Mouse (Mus musculus) cerebellum, postnatal 4 days (tissue): ENCODE measurements around the gene Gm43720.
A peak's percentile ranks its signal among the peaks of the same experiment; 100 is the strongest.

Experiments used
- DNase-seq, 2 experiments: peaks; one replicate each; pipeline ENCODE4 v3.0.0; 2022; ENCODE audit warnings: low spot score in 2 of 2, mixed read lengths in 1 of 2

The Gm43720 gene

DNA sequence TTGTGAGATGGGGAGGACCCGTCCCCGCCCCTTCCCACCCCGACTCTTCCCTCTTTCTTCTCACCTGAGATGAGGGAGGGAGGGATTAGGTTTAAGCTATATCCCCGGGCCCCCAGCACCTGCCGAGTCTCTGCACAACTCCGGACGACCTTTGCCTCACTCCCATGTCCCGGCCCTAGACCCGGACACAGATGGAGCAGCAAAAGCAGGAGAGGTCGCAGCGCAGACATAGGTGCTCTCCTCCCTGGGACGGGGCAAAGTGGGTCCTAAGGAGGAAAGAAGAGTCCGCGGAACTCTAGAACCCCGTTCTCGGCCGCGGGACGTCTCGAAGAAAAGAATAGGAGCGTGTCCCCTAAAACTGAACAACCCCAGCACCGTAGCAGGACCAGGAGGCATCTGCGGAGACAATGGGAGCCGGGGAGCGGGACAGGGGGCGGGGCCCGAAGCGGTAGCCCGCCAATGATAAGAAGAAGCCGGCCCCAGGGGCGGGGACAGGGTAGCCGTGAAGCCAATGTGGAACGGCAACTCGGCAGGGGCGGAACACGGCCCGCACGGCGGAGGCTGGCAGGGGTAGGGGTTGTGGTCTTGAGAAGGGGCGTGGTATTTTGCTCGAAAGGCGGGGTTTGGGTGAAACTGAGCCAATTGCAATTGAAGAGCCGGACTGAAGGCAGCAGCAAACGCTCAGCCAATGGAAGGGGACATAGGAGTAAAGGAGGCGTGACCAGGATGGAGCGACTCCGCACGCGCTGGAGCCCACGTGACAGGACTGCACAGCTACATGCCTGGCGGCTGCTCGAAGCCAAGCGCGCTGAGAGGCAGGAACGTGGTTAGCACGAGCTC, at the start of gene Gm43720, which contains the start of the genes Gpc2 and Stag3:
Gene Gm43720 (minus strand): TSS at position 374 of the 840 bp plus-strand sequence.
Gene Gpc2 (minus strand): TSS at position 421 of the 840 bp plus-strand sequence.
Gene Stag3 (plus strand): TSS at position 656 of the 840 bp plus-strand sequence.
- DNase-seq, result peak; percentile 83 to 93

DNA sequence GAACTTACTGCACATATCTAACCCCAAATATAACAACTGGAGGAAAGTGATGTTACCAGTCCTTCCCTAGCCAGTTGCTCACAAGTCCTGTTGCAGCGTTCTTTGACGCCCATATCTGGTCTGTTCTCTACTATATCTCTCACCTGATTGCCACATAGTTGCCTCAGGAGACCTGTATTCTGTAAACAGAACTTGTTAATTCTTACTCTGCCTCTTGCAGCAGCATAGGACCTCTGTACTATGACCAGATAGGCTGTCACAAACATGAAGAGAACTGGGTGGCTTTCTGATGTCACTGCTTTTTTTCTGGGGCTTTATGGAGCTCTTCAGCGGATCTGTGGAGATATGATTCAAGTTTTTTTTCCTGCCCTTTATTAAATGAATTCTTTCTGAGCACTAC, 33.0 kb upstream of the Gm43720 start:
- DNase-seq, result no peak

DNA sequence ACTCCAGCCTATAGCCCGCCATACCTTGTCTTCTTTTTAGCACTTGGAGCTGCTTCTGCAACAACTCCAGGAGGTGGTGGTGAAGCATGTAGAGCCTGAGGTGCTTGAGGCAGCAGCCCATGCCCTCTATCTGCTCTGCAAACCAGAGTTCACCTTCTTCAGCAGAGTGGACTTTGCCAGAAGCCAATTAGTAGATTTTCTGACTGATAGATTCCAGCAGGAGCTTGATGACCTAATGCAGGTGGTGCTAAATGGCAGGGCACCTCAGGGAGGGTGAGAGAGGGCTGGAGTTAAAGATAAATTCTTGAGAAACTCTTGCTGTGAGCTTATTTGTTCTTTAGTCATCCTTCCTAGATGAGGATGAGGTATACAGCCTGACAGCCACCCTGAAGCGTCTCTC, 19.9 kb upstream of the Gm43720 start:
- DNase-seq, result no peak

DNA sequence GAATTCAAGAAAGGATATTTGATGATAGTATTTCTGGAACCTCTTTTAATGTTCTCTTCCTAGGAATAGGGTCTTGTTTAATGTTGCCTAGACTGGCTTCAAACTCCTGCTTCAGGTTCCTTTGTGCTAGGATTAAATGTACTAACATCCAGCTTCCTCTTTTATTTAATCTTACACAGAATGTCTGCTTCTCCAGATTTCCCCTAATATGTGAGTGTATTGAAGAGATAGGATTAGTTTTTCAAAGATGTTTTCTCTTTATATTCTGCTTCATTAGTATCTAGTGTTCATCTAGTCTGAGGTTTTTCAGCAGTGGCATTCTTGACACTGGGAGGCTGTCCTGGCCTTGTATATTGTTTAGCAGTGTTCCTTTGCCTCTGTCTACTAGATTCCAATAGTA, 14.4 kb upstream of the Gm43720 start:
- DNase-seq, result no peak

DNA sequence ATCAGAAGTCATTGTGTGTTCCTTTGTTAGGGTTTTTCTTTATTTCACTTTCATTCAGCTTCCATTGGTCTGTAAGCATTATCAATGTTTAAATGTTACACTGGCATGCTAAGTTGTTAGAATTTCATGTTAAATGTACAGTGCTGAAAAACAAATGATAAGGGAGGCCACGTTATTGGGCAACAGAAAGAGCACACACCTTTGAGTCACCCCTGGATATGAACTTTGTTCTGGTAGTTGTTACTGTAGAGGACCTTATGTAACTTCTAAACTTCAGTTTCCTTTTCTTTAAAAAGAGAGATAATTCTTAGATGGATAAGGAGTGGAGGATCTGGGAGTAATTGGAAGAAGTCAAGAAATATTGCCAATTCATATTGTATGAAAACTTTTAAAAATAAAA, 11.9 kb upstream of the Gm43720 start:
- no peak for DNase-seq

DNA sequence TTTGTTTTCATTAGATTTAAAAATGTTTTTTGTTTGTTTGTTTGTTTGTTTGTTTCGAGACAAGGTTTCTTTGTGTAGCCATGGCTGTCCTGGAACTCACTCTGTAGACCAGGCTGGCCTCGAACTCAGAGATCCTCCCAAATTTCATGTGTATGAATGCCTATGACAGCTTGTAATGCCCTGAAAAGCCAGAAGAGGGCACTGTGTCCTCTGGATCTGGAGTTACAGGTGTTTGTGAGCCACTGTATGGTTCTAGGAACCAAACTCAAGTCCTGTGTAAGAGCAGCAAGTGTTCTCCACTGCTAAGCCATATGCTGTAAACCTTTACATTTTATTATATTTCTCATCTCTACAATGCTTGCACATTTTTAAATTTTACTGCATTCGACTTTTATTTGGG, 8.1 kb upstream of the Gm43720 start:
- no peak for DNase-seq

DNA sequence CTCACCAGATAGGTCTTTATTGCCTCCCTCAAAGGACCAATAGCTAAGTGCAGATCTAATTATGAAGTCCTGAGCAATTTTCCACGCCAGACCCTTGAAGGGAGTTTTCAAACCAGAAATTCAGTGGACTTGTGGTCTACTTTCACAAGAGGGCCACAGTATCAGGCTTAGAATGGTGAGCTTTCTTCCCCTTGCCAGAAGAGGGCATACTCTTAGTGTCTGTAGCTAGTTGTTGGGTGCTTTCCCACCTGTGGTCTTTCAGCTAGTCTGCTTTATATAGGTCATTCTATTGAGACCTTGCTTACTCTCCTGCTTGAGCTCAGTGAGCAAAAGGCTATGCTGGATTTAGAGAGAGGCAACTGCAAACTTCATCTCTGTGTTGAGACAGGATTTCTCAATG, 3.8 kb upstream of the Gm43720 start:
- no peak for DNase-seq

DNA sequence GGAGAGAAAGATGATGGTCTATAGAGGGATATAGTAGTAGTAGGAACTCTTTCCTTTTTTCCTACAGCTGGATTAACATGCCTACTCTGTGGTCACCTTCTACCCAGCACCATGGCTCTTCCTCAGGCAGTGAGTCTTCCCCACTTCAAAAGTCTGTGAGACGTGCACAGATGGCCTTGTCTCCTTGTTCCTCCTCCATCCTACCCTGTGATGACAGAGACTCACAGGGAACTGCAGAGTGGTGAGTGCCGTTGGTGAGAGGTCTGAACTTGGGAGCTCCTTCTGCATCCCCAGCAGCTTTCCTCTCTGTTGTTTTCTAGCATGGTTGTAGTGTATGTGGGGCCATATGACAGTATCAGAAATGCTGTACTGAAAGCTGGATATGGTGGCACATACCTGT, 2.0 kb upstream of the Gm43720 start:
- no peak for DNase-seq

DNA sequence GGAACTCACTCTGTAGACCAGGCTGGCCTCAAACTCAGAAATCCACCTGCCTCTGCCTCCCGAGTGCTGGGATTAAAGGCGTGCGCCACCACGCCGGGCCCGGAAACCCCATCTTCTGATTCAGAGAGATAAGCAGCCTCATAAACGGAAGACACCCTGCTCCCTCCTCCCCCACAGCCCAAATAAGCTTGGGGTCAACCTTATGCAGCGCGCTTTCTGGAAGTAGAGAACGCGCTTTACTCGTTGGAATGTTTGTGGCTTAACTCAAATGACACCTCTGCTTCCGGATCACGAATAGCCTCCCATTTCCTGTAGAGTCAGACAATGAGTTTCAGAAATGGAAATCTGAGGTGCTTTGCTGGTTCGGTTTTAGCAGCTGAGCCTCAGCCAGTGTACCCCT, 1.1 kb upstream of the Gm43720 start:
- DNase-seq, result no peak

DNA sequence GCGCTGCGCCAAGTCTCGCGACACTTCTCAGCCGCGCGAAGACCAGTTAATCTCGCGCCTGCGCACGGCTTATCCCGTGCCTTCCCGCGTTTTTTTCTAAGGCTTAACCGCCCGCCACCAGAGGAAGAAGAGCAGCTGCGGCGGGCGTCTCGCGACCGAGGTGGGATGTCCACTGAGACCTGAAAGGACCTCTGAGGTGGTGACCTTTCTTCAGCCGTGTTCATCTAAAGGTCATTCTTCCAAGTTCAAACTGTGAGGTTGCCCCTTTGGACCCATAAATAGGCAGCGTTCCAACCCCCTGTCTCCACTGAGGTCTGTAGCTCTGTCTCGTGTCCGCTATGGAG, 639 bp upstream of the Gm43720 start:
- DNase-seq, result no peak

DNA sequence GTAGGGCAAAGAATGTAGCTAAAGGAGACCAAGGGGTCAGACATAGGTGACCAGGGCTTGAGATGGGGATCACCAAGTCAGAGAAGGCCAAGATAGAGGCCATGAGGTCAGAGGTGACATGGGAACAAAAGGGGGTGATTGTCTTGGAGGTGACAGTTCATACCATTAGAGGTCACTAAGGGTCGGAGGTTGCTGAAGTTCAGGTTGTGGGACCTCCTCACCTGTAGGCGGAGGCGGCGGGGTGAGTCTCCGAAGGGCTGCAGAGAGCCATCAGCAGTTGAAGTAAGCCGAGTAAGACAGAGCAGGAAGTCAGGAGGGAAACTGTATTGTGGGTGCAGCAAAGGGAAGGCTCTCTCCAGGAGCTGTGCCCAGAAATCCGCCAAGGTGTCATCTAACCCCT, 1.8 kb downstream of the Gm43720 start:
- no peak for DNase-seq

DNA sequence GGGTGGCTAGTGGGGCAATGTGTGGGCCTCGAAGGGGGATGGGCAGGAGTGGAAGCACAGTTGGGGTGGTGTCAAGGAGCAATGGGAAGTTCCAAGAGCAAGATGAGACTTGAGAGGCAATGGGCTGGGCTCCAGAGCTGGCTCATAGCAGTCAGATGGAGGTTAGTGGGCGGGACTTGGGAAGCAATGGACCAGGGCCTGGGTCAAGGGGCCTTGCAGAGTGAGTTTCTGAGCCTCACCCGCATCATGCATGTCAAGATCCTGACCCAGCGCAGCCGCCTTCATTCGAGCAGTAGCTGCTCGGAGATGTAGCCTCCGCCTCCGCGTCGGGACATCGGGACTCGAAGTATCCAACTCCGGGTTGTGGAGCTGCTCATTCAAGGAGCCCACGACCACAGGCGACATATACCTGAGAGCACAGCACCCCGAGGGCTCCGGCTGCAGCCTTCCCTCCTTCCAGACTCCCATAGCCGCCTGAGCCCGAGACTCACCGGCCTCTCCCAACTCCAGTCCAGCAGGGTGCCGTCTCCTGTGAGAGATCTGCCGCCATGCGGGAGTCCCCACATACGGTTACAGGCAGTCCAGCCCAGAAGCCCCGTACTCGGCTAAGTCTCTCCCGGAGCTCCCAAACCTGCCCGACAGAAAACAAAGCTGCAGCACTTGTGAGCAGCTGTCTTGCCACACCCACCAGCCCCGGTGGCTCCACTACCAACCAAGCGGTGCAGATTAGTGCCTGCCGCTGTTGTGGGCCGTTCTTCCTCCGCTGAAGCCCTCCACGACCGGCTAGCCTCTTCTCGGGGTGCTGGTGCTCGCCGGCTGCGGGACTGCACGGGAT, 4.3 kb downstream of the Gm43720 start:
- no peak for DNase-seq

DNA sequence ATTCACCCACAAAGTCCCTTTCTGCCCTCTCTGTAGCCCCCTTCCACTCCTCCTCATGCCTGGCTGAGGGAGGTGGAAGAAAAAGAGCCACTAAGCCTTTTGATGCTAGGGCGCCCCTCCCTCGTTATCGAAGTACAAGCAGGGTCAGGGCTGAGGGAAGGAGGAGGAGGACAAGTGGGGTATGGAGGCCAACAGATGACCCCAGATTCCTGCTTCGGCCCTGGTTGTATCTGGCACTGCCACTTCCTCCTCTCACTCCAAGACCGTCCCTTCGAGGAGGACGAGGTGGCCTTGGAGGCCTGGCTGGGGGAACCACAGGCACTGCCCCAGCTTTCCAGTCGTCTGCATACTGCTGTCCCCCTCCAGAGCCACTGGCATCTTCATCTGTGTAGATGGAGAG, 5.6 kb downstream of the Gm43720 start:
- DNase-seq, result no peak

DNA sequence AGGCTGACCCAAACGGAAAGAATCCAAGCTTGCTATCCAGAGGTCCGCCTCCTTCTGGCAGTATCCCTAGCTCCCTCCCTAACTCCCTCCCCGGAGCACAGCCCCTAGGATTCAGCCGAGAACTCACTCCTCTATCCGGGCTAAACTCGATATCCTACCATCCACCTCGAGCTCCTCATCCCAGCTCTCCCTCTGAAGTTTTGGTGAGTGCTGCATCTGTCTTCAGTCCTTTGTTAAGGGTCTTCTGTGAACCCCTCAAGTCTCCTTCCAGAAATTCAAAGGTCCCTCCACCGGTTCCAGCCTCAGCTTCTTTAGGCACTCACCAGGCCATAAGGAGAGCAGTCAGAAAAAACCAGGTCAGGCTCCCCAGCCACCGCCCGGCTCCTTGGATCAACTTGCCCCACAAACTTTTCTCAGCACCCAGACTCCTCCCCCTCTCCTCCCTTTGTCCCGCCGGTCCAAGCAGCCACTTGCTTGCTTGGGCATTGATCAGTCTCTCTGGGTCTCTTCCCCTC, 7.3 kb downstream of the Gm43720 start, which contains the start of gene Gal3st4:
Gene Gal3st4 (minus strand): TSS at position 432 of the 515 bp plus-strand sequence.
- DNase-seq, result no peak

DNA sequence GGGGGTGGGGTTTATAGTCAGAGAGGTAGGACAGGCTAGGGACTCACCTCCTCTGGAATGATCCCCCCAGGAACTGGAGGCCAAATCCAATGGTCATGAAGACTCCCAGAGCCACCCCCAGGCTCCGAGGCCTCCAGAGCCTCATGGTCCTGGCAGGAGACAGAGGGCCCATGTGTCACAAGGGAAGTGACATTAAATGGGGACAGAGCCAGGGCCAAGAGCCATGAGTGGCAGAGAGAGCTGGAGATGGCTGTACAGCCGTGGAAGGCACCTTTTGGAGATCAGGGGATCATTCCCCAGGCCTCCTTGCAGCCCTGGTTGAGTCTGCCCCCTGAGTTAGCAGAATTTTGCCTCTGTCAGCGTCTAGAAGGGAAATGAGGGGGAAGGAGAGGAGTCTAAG, 8.5 kb downstream of the Gm43720 start:
- no peak for DNase-seq

DNA sequence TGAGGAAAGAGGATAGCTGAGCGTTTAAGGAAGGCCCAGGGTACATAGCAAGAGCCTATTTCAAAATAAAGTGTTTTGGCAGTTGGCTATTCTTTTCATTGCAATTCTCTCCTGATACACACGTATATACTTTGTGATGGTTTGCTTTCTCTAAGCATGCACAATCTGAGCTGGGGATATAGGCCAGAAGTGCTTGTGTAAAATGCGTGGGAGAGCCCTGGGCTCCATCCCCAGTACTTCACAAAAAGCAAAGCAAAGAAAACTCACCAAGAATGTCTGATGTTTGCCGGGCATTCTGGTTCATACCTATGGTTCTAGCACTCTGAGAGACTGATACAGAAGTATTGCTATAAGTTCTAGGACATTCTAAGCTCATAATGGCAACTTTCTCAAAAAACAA, 10.8 kb downstream of the Gm43720 start:
- no peak for DNase-seq

DNA sequence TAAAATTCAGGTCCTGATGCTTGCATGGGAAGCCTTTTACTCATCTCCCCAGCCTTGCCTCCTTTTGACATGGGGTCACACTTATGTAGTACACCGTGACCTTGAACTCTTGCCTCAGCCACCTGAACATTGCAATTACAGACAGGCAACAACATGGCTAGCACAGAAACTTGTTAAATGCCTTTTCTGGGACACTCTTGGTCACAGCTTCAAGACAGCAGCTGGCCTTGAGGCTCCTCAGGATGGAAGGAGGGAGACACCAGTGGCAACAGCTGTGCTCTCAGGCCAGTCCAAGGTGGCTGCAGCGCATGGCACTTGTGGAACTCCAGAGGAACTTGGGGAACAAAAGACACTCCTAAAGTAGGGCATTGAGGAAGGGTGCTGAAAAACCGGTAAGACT, 12.6 kb downstream of the Gm43720 start:
- DNase-seq, result no peak

DNA sequence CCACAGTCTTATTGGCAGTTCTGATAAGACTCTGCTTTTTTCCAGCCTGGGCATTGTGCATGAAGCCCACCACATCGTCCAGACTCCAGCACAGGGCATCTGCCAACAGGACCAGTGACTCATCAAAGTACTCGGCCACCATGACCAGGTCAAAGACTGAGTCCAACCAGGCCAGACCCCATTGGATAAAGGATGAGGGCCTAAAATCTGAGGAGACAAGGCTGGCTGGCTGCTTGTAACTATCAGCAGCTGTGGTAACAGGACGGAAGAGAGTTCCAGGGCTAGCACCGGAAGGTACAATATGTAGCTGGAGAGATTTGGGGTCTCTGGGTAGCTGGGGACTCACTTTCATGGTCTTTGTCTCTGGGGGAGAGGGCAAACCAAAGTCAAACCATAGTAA, 14.0 kb downstream of the Gm43720 start:
- DNase-seq, result no peak

DNA sequence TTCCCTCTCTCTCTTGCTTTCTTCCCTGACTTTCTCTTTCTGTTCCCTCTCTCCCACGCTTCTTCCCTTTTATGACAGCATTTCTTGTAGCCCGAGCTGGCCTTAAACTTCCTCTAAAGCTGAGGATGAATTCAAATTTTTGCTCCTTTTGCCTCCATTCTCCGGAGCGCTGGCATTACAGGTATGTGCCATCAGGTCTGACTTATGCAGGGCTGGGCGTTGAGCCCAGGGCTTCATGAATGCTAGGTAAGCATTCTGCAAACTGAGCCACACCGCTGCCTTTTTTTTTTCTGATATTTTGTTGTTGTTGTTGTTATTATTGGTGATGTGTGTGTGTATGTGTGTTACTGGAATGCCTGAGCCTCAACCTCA, 15.6 kb downstream of the Gm43720 start:
- DNase-seq, result no peak

DNA sequence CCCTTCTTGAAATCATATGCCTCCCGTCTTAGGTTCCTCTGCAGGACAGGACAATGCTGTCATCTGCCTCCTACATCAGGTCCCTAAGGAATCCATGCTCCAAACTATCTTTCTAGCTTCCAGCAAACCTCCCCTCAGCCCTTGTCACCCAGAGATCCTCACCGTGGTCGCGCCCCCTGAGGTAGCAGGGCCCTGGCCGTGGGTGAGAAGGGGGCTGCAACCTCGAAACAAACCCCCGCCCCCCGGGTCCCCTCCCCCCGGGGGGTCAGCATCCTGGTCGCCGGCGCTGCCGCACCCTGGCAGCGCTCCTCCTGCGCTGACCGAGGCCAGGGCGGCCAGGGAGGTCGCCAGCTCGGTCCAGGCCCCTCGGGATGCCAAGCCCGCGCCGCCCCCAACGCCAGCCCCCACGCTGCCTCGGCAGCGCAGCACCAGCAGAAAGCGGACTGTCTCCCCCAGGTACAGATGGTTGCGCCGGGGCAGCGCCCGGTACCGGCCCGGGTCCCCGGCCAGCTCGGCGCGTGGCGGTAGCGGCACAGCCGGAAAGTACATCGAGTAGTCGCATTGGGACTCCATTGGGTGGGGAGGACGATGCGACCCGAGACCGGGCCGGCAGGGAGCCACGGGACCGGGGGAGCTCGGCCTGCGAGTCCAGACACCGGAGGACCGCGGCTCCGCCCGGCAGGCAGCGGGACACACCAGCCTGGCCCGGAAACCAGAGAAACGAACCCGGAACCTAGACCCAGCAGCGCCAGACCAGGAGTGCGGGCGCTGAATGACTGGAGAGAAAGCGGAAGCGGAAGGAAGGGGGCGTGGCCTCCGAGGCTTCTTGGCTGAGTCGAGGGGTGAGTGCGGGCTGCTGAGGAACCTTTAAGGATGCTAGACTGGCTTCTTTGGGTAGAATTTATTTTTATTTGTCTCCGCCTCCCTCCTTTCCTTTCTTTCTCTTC, 16.2 kb downstream of the Gm43720 start, which contains the start of gene BC037034:
Gene BC037034 (minus strand): TSS at position 774 of the 947 bp plus-strand sequence.
- peak; percentile 82 to 90 for DNase-seq

DNA sequence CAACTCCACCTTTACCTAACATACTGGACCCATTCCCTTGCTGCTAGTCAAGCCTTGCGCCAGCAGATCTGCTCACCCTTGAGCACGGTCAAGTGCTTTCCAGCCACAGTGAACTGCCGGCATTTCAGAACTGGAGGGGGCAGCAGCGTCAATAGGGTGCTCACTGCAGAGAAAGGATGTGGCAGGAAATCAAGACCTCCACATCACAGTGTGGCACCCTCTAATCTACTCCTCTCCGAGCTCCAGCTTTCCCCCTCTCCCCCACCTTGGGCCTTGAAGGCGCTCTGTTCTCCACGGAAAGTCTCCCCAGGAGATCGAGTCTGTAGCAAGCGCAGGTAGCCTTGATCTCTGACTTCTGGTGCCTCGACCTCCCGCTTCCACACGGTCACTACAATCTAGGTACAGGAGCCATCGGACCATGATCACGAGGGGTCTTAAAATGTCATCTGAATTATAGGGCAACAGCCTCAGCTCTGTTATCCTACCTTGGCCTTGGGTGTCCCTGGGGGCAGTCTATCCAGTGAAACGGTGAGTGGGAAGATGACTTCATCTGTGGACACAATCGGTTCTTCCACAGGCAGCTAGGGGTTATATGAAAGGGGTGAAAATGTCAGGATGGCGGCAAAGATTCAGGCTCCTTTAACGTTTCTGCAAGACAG, 17.0 kb downstream of the Gm43720 start:
- no peak for DNase-seq
